Mouse (Mus musculus) adrenal gland, postnatal 36 days (tissue): ENCODE measurements around the gene Pmf1. TPM values are rescaled to one million over a fixed set of nuclear protein-coding genes. Genes with fewer than 3 reads are reported as not detected.

Experiments used
- DNase-seq, 2 experiments: peaks; one replicate each; pipeline ENCODE4 v3.0.0; 2021; ENCODE audit warnings: mixed read lengths in 1 of 2
- microRNA-seq: library from miRNA; unstranded; fragments of <30 nt; microRNA quantifications from one replicate; pipeline ENCODE4 v1.2.0, GENCODE M21; 2021
- total RNA-seq, 2 experiments: library from RNA; stranded (reverse); gene quantifications; 2 replicates each; pipeline ENCODE4 v1.2.3; 2021

Gene Pmf1
- total RNA-seq, 2 experiments from 2014 or later: 29.4 to 43.1 TPM

GRCm38 (mm10) chr3:88354396-88355165 lies 55.5 kb downstream of the Pmf1 start:
- peak; percentile 56 to 77 for DNase-seq

GRCm38 (mm10) chr3:88352907-88353306 lies 57.2 kb downstream of the Pmf1 start:
- DNase-seq: no peak

- DNase-seq: no peak
These were observed 59.4 kb downstream of the Pmf1 start for GRCm38 (mm10) chr3:88350732-88351131.

Small RNA genes within 50 kb of the gene (microRNA-seq; reads per million reads assigned to microRNA genes)
- not detected for gene Mir7011

Other genes starting within 250 kb of the Pmf1 start
- 1 to 10 TPM; 5.5 to 7.9 TPM for gene Rhbg, start 155.6 kb downstream of the Pmf1 start, total RNA-seq
- gene Gm38392, start 123.1 kb downstream of the Pmf1 start, total RNA-seq: 1 to 10 TPM in 1 of 2 experiments, under 1 TPM in 1; 0.99 to 1.5 TPM
- 1 to 10 TPM; 6.9 to 8.0 TPM for gene Tsacc, start 113.3 kb downstream of the Pmf1 start, total RNA-seq
- gene Cct3, start 113.2 kb downstream of the Pmf1 start, total RNA-seq: 100 to 1,000 TPM; 301 to 387 TPM
- 100 to 1,000 TPM; 199 to 231 TPM for gene Glmp, start 85.3 kb downstream of the Pmf1 start, total RNA-seq
- 10 to 100 TPM in 1 of 2 experiments, 1 to 10 TPM in 1; 9.8 to 13.9 TPM for gene Tmem79, start 74.2 kb downstream of the Pmf1 start, total RNA-seq
- 10 to 100 TPM; 43.2 to 45.0 TPM for gene Smg5, start 74.1 kb downstream of the Pmf1 start, total RNA-seq
- gene Paqr6, start 45.7 kb downstream of the Pmf1 start, total RNA-seq: 1 to 10 TPM in 1 of 2 experiments, under 1 TPM in 1; 0.96 to 1.5 TPM
- under 1 TPM in 1 of 2 experiments, not detected in 1; 0.76 TPM for gene Bglap3, start 37.6 kb downstream of the Pmf1 start, total RNA-seq
- gene Bglap2, start 31.6 kb downstream of the Pmf1 start, total RNA-seq: not detected
- 1 to 10 TPM in 1 of 2 experiments, under 1 TPM in 1; 0.99 to 1.9 TPM for gene Bglap, start 25.9 kb downstream of the Pmf1 start, total RNA-seq
- gene Slc25a44, start 14.8 kb upstream of the Pmf1 start, total RNA-seq: 10 to 100 TPM; 47.2 to 48.1 TPM
- 10 to 100 TPM in 1 of 2 experiments, 1 to 10 TPM in 1; 8.9 to 12.6 TPM for gene Sema4a, start 50.9 kb upstream of the Pmf1 start, total RNA-seq
- 100 to 1,000 TPM; 109 to 141 TPM for gene Lmna, start 99.6 kb upstream of the Pmf1 start, total RNA-seq
- 1 to 10 TPM; 3.1 to 4.3 TPM for gene Mex3a, start 122.1 kb upstream of the Pmf1 start, total RNA-seq
- gene Rab25, start 138.0 kb upstream of the Pmf1 start, total RNA-seq: not detected
- 100 to 1,000 TPM; 142 to 148 TPM for gene Lamtor2, start 142.7 kb upstream of the Pmf1 start, total RNA-seq
- gene Ubqln4, start 143.4 kb upstream of the Pmf1 start, total RNA-seq: 10 to 100 TPM; 73.3 to 74.2 TPM
- gene Ssr2, start 165.5 kb upstream of the Pmf1 start, total RNA-seq: 100 to 1,000 TPM; 207 to 252 TPM
- 10 to 100 TPM; 24.6 to 25.3 TPM for gene Arhgef2, start 195.6 kb upstream of the Pmf1 start, total RNA-seq
- not detected for gene Rxfp4, start 242.8 kb upstream of the Pmf1 start, total RNA-seq